Mouse (Mus musculus): ENCODE results near the gene Prmt3. TPM values are rescaled to one million over a fixed set of nuclear protein-coding genes. Genes with fewer than 3 reads are reported as not detected.

Prmt3 gene
- total and polyA plus RNA-seq, 3 experiments = 62.5 to 73.9 (median 63.7) TPM

DNA sequence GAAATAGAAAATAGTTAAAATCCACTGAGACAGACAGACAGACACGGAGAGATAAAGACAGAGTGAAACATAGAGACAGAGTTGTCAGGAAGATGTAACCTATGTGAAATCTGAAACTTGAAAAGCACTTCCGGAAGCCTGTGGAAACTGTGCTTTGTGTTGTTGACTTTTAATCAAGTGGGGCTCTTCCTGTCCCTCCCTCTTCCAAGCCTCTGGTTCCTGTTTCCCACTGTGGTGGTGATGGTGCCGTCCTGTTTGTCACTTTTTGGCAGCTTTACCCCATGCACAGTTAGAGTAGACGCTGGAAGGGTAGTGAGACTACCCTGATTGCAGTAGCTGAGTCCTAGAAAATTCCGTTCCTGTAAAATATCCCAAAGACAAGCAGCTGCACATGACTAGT is 36.7 kb upstream of the Prmt3 start:
- Histone ChIP-seq H3K9ac (ENCODE audit: control insufficient read depth, low read depth, low read length, poor library complexity, severe bottlenecking) (no peak overlapping the region), H3K9me3 (replicated peaks; ENCODE audit: insufficient read depth, low read length) (no peaks in the 10 kb centered on the region), H3K4me1 (ENCODE audit: control insufficient read depth in 1 of 2, insufficient read depth in 2 of 2, low read length in 2 of 2) (no peaks in the 10 kb centered on the region), H3K79me2 (ENCODE audit: control insufficient read depth, insufficient read depth, low read length, poor library complexity) (no peaks in the 10 kb centered on the region), H3K36me3 (ENCODE audit: control insufficient read depth in 1 of 2, insufficient read depth in 2 of 2, low read length in 2 of 2) (no peaks in the 10 kb centered on the region), H3K4me3 (ENCODE audit: control insufficient read depth in 1 of 2, insufficient read depth in 1 of 2, low read depth in 2 of 2, low read length in 2 of 2) (no peak overlapping the region), H3K27ac (ENCODE audit: control insufficient read depth, low read depth, low read length) (no peak overlapping the region), H3K27me3 (ENCODE audit: control insufficient read depth in 1 of 2, insufficient read depth in 2 of 2, low read length in 2 of 2) (peaks cover 0 to 4% of the 10 kb centered on the region in 2 experiments; a peak in 3 of 4 replicates)
- TF ChIP-seq USF2 (IDR thresholded peaks at IDR 0.05; ENCODE audit: borderline replicate concordance in 1 of 2, insufficient read depth in 1 of 2, low read depth in 1 of 2, low read length in 2 of 2) (no peak), BHLHE40 (IDR thresholded peaks at IDR 0.05; ENCODE audit: borderline replicate concordance, low read depth, low read length) (no peak), ZC3H11A (IDR thresholded peaks at IDR 0.05; ENCODE audit: low read depth, low read length) (no peak), USF1 (IDR thresholded peaks at IDR 0.05; ENCODE audit: low read depth, low read length) (no peak), MXI1 (IDR thresholded peaks at IDR 0.05; ENCODE audit: low read depth, low read length) (no peak), ETS1 (IDR thresholded peaks at IDR 0.05; ENCODE audit: low read depth, low read length) (no peak), CHD2 (IDR thresholded peaks at IDR 0.05; ENCODE audit: low read length) (no peak), TCF12 (IDR thresholded peaks at IDR 0.05; ENCODE audit: low read depth, low read length) (no peak), NRF1 (IDR thresholded peaks at IDR 0.05; ENCODE audit: insufficient read depth, low read depth, low read length, poor library complexity, severe bottlenecking) (no peak), JUND (IDR thresholded peaks at IDR 0.05; ENCODE audit: low read depth, low read length) (no peak), KAT2A (conservative IDR thresholded peaks at IDR 0.05; ENCODE audit: low read depth, low read length) (no peak), POLR2AphosphoS5 (IDR thresholded peaks at IDR 0.05; ENCODE audit: borderline replicate concordance, low read depth, low read length) (no peak), SIN3A (IDR thresholded peaks at IDR 0.05; ENCODE audit: low read length) (no peak)
- DNase-seq (ENCODE audit: low read depth, low spot score) = peak; percentile 20

DNA sequence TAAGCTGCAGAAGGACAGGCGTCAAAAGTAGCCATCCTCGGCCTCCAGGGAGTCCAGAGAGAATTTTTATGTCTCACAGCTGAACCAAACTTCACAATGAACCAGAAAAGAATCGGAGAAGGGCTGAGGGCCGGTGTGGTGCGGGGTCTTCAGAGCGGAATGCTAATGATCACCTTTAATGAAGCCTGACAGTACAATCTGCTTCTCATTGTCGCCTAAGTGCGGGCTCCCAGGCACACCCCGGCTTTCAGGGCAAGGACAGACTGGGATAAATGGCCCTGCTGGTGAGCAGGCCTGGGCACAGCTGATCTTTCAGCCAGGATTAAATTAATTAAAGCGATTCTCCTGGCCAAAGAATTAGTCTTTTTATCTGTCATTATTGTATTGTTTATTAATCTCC is 36.2 kb upstream of the Prmt3 start:
- H3K36me3 ChIP-seq (ENCODE audit: control insufficient read depth in 1 of 2, insufficient read depth in 2 of 2, low read length in 2 of 2) = no peaks in the 10 kb centered on the region
- no peak for TF ChIP-seq RCOR1 (IDR thresholded peaks at IDR 0.05; ENCODE audit: low read depth, low read length)
- no peak for TF ChIP-seq USF1 (IDR thresholded peaks at IDR 0.05; ENCODE audit: low read depth, low read length)
- TF ChIP-seq SIN3A (IDR thresholded peaks at IDR 0.05; ENCODE audit: low read length) = no peak
- no peak for TF ChIP-seq NELFE (IDR thresholded peaks at IDR 0.05; ENCODE audit: low read depth, low read length)
- no peak for TF ChIP-seq ZMIZ1 (IDR thresholded peaks at IDR 0.05; ENCODE audit: low read depth, low read length)
- TF ChIP-seq MYC (IDR thresholded peaks at IDR 0.05; ENCODE audit: low read depth, low read length) = no peak
- TF ChIP-seq ZNF384 (IDR thresholded peaks at IDR 0.05; ENCODE audit: low read depth, low read length) = no peak
- no peak overlapping the region for H3K4me3 ChIP-seq (ENCODE audit: control insufficient read depth in 1 of 2, insufficient read depth in 1 of 2, low read depth in 2 of 2, low read length in 2 of 2)
- no peak overlapping the region for H3K9ac ChIP-seq (ENCODE audit: control insufficient read depth, low read depth, low read length, poor library complexity, severe bottlenecking)
- peaks cover 0 to 9% of the 10 kb centered on the region in 2 experiments; a peak in 3 of 4 replicates for H3K27me3 ChIP-seq (ENCODE audit: control insufficient read depth in 1 of 2, insufficient read depth in 2 of 2, low read length in 2 of 2)
- H3K27ac ChIP-seq (ENCODE audit: control insufficient read depth, low read depth, low read length) = no peak overlapping the region
- no peaks in the 10 kb centered on the region for H3K4me1 ChIP-seq (ENCODE audit: control insufficient read depth in 1 of 2, insufficient read depth in 2 of 2, low read length in 2 of 2)
- no peaks in the 10 kb centered on the region for H3K79me2 ChIP-seq (ENCODE audit: control insufficient read depth, insufficient read depth, low read length, poor library complexity)
- no peak for DNase-seq (ENCODE audit: low read depth, low spot score)
- no peaks in the 10 kb centered on the region for H3K9me3 ChIP-seq (replicated peaks; ENCODE audit: insufficient read depth, low read length)
